Mouse (Mus musculus) forebrain, embryonic 15.5 days (tissue): ENCODE measurements around the gene Pex14. TPM values are rescaled to one million over a fixed set of nuclear protein-coding genes. Genes with fewer than 3 reads are reported as not detected.
A peak's percentile ranks its signal among the peaks of the same experiment; 100 is the strongest.
"Not testable (repeated sequence)": the region's sequence is repeated elsewhere in the genome, so short reads cannot be mapped to it uniquely, and the experiment has no call there.

ENCODE experiments used
- ATAC-seq: fragments of 200-750 bp; cut with Nextera tagmentation; replicated peaks from 2 replicates; pipeline ENCODE4 v1.8.0; 2017; ENCODE audit warnings: mild to moderate bottlenecking, moderate TSS enrichment, moderate library complexity
- H3K27ac ChIP-seq: fragments of 300-500 bp; sonication (generic); replicated peaks from 2 replicates; pipeline ENCODE4 v1.5.1; 2015; ENCODE audit warnings: mild to moderate bottlenecking, inconsistent platforms
- H3K27me3 ChIP-seq: fragments of 300-500 bp; sonication (generic); 2 replicates; pipeline ENCODE4 v1.6.1; 2015; ENCODE audit warnings: inconsistent platforms
- H3K36me3 ChIP-seq: fragments of 300-500 bp; sonication (generic); 2 replicates; pipeline ENCODE4 v1.6.1; 2015; ENCODE audit warnings: mild to moderate bottlenecking, inconsistent platforms
- H3K4me1 ChIP-seq: fragments of 300-500 bp; sonication (generic); 2 replicates; pipeline ENCODE4 v1.6.1; 2015; ENCODE audit warnings: inconsistent platforms
- H3K4me2 ChIP-seq: fragments of 300-500 bp; sonication (generic); replicated peaks from 2 replicates; pipeline ENCODE4 v1.6.1; 2015; ENCODE audit warnings: mild to moderate bottlenecking, inconsistent platforms
- H3K4me3 ChIP-seq: fragments of 300-500 bp; sonication (generic); 2 replicates; pipeline ENCODE4 v1.5.1; 2015; ENCODE audit warnings: mild to moderate bottlenecking, inconsistent platforms
- H3K9ac ChIP-seq: fragments of 300-500 bp; sonication (generic); replicated peaks from 2 replicates; pipeline ENCODE4 v1.6.1; 2015; ENCODE audit warnings: mild to moderate bottlenecking, inconsistent platforms
- H3K9me3 ChIP-seq: fragments of 300-500 bp; sonication (generic); 2 replicates; pipeline ENCODE4 v1.6.1; 2016; ENCODE audit warnings: inconsistent platforms
- WGBS: fragments of 180-500 bp; shearing (Covaris S2); methylation state at CpG from one replicate; pipeline ENCODE4 v1.1.7; 2015; ENCODE audit warnings: mixed read lengths; 5-methylcytosine and 5-hydroxymethylcytosine counted together
- polyA plus RNA-seq: library from polyadenylated mRNA; unstranded; fragments of >200 nt; fragmentation: Nextera tagmentation; extraction: Ambion mirVana; gene quantifications from 2 replicates; pipeline ENCODE4 v1.2.1, GENCODE M21; 2015

The Pex14 gene
- polyA plus RNA-seq, 1 experiment from 2014 or later: 53.4 TPM

DNA sequence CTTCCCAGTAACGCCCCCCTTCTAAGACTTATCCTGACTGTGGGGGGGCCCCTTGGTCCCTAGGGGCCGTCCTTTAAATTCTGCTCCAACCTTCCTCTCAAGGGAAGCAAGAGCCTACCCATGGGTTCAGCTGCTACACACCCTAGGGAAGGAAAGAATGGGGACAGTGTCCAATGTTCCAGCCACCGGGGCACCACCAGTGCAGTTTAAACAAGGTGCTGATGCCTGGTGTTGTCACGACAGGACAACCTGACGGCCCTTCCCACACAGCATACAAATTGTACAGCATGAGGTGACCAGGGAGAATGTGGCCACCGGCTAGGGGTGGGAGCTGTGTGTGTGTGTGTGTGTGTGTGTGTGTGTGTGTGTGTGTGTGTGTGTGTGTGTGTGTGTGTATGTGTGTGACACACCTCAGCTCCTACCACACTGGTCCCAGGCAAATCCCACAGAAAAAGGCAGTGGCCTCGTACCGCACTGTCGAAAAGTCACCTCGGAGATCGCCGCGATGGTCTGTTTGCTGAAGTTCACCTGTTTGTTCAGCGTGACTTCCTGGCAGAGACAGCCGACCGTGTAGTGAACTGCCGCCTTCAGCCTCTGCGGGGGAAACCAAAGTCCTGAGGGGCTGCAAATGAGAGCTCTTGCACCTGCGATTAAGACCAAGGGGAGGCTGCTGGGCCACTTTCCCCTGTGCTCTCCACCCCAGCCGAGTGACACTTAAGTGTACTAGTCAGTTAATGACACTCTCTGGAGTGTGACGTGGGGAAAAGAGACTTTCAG is 32.3 kb upstream of the Pex14 start:
- Histone ChIP-seq H3K4me2 (no peak overlapping the region), H3K9me3 (no peaks in the 10 kb centered on the region), H3K4me3 (no peak overlapping the region), H3K9ac (no peak overlapping the region), H3K4me1 (peaks cover 8% of the 10 kb centered on the region), H3K27ac (no peak overlapping the region), H3K36me3 (peaks cover 9% of the 10 kb centered on the region; the same call in 1 of the 2 replicates), H3K27me3 (no peaks in the 10 kb centered on the region)
- ATAC-seq: no peak
- WGBS: 94% methylated on average over 21 of the region's 21 CpGs

DNA sequence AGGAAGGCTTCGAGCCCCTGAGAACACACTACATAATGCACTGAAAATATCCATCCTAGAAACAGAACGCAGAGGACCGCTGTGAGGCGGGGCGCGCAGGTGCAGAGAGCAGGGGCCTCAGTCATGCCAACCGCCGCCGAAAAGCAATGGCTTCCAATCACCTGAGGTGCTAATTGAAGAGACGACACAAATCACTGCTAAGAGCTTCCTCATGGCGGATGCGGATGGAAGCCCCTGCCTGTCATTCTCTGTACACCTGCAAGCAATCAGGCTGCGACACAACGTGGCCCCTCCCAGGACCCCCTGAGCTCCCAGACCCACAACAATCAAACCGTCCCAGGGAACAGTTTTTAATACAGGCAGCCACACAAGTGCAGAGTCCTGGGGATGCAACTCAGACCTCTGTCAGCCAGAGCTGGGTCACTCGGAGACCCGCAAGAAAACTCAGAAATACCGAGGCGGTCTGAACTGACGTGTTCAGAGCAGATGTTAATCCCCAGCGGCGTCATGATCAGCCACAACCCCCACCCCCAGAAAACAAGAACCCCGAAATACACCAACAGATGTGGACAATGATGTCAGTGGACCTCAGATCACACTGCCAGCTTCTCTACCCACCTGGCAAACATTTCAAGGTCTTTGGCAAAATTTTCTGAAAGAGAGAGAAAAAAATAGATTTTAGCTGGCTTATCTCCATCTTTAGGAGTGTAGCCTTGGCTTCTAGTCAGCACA is 31.5 kb upstream of the Pex14 start:
- Histone ChIP-seq H3K9me3 (no peaks in the 10 kb centered on the region), H3K27ac (no peak overlapping the region), H3K27me3 (no peaks in the 10 kb centered on the region), H3K4me3 (no peak overlapping the region), H3K4me1 (peaks cover under 1% of the 10 kb centered on the region; the same call in 1 of the 2 replicates), H3K36me3 (peaks cover 9% of the 10 kb centered on the region; the same call in 1 of the 2 replicates), H3K9ac (no peak overlapping the region), H3K4me2 (no peak overlapping the region)
- no peak for ATAC-seq
- WGBS: 90% methylated on average over 23 of the region's 23 CpGs

DNA sequence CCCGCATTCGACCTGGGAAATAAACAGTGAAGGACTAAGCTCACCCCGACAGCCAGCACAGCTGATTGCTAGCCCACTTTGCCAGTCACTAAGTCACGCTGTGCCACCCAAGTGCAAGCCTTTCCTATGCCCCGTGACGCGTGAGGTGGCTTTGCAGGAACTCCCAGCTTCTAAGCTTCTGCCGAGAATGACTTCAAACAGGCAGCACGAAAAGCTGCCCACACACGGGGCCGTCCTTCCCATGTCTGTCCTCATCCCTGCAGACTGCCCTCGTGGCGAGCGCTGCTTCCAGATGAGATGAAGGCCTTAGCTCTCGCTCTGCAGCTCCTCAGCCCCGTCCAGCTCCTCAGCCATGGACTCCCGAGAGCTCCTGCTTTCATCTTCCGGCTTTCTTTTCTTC is 28.8 kb upstream of the Pex14 start:
- Histone ChIP-seq H3K9ac (no peak overlapping the region), H3K36me3 (peaks cover 9% of the 10 kb centered on the region; the same call in 1 of the 2 replicates)
- no peak for ATAC-seq

DNA sequence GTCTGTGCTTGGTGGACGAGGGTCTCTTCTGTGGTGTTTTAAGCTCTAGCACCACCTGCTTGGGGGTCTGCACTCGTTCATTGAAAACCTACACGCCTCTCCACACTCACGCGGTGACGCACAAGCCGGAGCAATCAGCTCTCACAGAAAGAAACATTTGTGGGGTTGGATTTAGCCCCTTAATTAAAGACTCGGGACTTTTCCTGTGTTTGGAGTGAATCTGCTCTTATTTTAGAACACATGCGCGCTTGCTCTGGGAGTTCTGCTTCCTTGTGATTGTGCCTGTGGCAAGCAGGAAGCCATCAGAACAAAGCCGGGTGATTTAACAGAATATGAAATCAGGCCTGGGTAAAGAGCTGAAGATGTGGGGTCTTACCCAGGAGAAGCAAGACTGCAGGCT is 27.0 kb upstream of the Pex14 start, which contains the start of gene Cort:
Gene Cort (minus strand): TSS at position 101 of the 400 bp plus-strand sequence.
- ATAC-seq: no peak
- Histone ChIP-seq H3K4me1 (no peaks in the 10 kb centered on the region), H3K36me3 (peaks cover 9% of the 10 kb centered on the region; the same call in 1 of the 2 replicates), H3K27ac (no peak within 1 kb of the TSS; the same call in 1 of the 2 replicates), H3K9ac (no peak within 1 kb of the TSS), H3K4me3 (no peak within 1 kb of the TSS), H3K4me2 (no peak within 1 kb of the TSS), H3K27me3 (no peaks in the 10 kb centered on the region), H3K9me3 (no peaks in the 10 kb centered on the region)
- WGBS: 79% methylated on average over 11 of the region's 11 CpGs

More for the DNA sequence above, 28.8 kb upstream of the Pex14 start:
- H3K27me3 ChIP-seq: no peaks in the 10 kb centered on the region
- no peaks in the 10 kb centered on the region for H3K9me3 ChIP-seq
- no peaks in the 10 kb centered on the region for H3K4me1 ChIP-seq
- no peak overlapping the region for H3K4me2 ChIP-seq
- H3K4me3 ChIP-seq: no peak overlapping the region
- WGBS: 88% methylated on average over 18 of the region's 18 CpGs
- no peak overlapping the region for H3K27ac ChIP-seq

DNA sequence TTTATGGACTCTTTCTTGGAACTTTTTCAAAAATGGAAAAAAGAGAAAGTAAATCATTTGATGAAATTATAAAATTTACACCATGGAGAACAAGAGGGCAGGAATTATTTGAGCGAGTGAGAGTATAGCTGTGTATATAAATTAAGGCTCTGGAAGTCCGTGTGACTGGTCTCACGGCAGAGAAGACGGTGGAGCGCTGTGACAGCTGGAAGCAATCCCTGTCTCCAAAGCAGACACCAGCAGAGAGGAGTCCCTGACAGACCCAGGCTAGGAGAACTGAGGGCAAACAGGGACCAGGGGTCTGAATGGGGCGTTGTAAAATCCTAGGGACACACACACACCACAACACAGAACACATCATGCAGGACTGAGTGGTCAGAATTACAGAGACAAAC is 26.4 kb upstream of the Pex14 start:
- no peaks in the 10 kb centered on the region for H3K9me3 ChIP-seq
- no peak overlapping the region for H3K9ac ChIP-seq
- H3K4me2 ChIP-seq: no peak overlapping the region
- H3K27me3 ChIP-seq: no peaks in the 10 kb centered on the region
- no peaks in the 10 kb centered on the region for H3K4me1 ChIP-seq
- H3K4me3 ChIP-seq: no peak overlapping the region
- H3K27ac ChIP-seq: no peak overlapping the region; the same call in 1 of the 2 replicates
- H3K36me3 ChIP-seq: peaks cover 9% of the 10 kb centered on the region; the same call in 1 of the 2 replicates
- no peak for ATAC-seq
- WGBS: 87% methylated on average over 6 of the region's 6 CpGs

DNA sequence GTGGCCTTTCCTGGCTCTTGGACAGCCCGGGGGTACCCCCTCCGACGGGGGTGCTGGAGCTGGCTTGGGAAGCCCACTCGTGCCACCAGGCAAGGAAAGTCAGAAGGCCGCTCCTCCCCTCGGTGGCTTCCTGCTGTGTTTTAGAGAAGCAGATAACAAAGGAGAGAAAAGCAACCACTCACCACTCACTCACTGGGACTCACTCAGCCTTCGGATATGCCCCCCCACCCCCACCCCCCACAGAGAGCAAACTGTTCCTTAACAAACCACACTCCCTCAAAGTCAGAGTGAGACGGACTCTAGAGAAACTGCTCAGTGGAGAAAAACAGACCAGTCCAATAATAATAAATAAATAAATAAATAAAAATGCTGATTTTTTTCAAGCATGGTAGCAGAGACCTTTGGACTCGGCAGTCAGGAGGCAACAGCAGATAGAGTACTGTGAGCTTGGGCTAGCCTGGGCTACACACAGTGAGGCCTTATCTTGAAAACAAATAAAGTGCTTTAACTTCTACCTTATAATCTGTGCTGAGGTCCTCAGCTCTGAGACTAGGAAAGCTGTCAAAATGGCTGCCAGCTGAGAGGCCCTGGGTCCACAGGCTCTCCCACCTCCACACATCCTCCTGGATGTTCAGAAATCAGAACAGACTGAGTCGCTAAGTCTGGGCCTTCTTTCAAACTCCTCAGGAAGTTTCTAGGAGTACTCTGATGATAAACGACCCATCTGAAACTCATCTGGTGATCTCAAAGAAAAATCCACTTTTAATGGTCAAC is 25.9 kb upstream of the Pex14 start:
- no peak overlapping the region for H3K27ac ChIP-seq
- H3K4me1 ChIP-seq: no peaks in the 10 kb centered on the region
- no peak overlapping the region for H3K9ac ChIP-seq
- WGBS: 44% methylated on average over 11 of the region's 11 CpGs
- no peak overlapping the region for H3K4me3 ChIP-seq
- no peaks in the 10 kb centered on the region for H3K9me3 ChIP-seq
- H3K27me3 ChIP-seq: no peaks in the 10 kb centered on the region
- H3K36me3 ChIP-seq: peaks cover 12% of the 10 kb centered on the region; the same call in 1 of the 2 replicates
- ATAC-seq: no peak
- H3K4me2 ChIP-seq: no peak overlapping the region

DNA sequence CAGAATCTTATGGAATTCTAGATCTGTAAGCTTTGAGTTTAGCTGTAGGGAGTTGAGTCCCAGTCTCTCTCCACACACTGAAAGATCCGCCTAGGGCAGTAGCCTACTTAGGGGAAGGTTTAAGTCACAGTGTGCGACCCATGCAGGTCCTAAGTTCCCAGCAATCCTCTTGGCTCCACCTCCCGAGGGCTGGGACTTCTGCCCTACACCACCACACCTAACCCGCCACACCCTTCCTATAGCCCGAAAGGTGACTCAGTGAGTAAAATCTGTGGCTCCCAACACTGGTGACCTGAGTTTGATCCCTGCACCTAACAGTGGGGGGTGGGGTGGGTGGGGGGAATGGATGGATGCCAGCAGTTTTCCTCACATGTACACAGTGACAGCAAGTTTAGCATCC is 23.8 kb upstream of the Pex14 start:
- no peak overlapping the region for H3K9ac ChIP-seq
- no peaks in the 10 kb centered on the region for H3K27me3 ChIP-seq
- H3K27ac ChIP-seq: no peak overlapping the region
- H3K9me3 ChIP-seq: no peaks in the 10 kb centered on the region
- H3K4me2 ChIP-seq: no peak overlapping the region
- no peak for ATAC-seq
- peaks cover 4% of the 10 kb centered on the region; the same call in 1 of the 2 replicates for H3K36me3 ChIP-seq
- no peak overlapping the region for H3K4me3 ChIP-seq
- 67% methylated on average over 5 of the region's 5 CpGs for WGBS
- H3K4me1 ChIP-seq: no peaks in the 10 kb centered on the region

DNA sequence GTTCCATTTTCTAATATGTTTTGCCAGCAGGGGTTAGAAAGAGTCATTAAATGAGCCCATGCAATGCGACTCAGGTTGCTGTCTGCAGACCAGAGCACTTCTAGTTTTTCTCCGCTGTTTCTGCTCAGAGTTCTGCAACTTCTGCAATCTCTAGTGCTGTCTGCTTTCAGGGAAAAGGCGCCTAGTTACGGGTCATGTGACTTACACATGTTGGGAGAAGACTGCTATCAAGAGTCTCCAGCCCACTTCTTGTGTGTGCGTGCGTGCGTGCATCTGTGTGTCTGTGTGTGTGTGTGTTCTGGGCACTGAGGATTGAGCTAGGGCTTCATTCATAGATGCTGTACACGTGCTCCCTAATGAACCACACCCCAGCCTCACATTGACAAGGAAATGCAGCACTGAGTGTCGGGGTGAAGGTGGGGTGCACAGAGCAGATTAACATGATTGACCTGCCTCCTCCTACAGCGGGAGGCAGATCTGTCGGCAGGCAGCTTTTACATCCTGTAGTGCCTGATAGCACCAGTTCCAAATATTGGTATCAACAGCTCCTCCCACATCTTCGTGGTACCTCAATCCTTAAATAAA is 20.4 kb upstream of the Pex14 start:
- not testable (repeated sequence) for ATAC-seq, H3K4me1 ChIP-seq, H3K4me2 ChIP-seq, H3K9me3 ChIP-seq, H3K36me3 ChIP-seq, H3K27me3 ChIP-seq, H3K4me3 ChIP-seq, H3K9ac ChIP-seq, H3K27ac ChIP-seq
- WGBS: 86% methylated on average over 12 of the region's 12 CpGs

DNA sequence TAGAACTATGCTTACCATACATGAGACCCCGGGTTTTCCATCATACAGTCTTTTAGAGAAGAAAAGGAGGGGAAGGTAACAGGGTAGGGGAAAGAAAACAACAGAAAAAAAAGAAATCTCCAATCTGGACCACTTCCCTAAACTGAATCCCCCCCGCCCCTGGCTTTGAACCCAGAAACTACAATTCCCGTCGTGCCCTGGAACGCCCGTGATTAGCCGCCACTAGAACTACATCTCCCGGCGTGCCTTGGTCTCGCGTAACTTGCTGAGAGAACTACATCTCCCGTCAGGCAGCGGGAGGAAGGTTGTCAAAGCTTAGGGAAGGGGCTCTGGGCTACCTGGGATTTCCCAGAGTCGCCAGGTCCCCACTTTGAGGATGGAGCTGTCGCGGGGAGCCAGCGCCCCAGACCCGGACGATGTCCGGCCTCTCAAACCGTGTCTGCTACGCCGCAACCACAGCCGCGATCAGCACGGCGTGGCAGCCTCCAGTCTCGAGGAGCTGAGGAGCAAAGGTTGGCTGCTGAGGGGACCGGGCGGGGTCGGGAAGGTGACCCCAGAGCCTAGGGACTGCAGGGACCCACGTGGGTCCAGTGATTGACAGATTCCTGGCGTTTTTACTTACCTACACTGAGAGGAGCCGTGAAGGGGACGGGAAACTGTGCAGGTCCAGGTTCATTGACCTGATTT is 4.3 kb upstream of the Pex14 start, which contains the start of gene Dffa:
Gene Dffa (plus strand): TSS at position 272 of the 687 bp plus-strand sequence.
- 0 out of 2 replicates have a peak within 1 kb of the TSS, but pooled peaks have one; percentile 15 for H3K27ac ChIP-seq

DNA sequence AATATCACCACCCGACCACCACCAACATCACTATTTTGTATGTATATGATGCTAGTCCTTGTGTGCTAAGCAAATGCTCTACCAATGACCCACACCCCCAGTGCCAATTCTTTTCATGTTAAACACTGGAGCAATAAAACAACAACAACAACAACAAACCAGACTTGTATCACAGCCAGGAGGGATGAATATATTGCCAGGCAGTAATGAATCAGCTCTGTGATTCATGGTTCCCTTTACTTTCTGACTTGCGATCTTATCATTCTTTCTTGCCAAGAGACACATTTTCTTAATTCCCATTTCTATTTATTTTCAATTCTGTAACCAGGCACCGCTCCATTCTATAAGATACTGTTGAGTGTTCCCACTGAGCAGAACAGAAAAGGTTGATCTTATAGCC is 1.8 kb upstream of the Pex14 start:
- Histone ChIP-seq H3K4me1 (peaks cover 28% of the 10 kb centered on the region), H3K27ac (no peak overlapping the region), H3K9ac (no peak overlapping the region), H3K27me3 (no peaks in the 10 kb centered on the region), H3K4me3 (no peak overlapping the region), H3K36me3 (peaks cover 4% of the 10 kb centered on the region; the same call in 1 of the 2 replicates), H3K4me2 (no peak overlapping the region), H3K9me3 (no peaks in the 10 kb centered on the region)
- ATAC-seq: no peak
- 88% methylated on average over 3 of the region's 3 CpGs for WGBS

More for the DNA sequence above, 4.3 kb upstream of the Pex14 start, which contains the start of gene Dffa:
- peak within 1 kb of the TSS; percentile 86 for H3K4me3 ChIP-seq
- peak within 1 kb of the TSS; percentile 88 for H3K4me2 ChIP-seq
- H3K27me3 ChIP-seq: no peaks in the 10 kb centered on the region
- peak; percentile 92 for ATAC-seq
- peaks cover 21% of the 10 kb centered on the region for H3K36me3 ChIP-seq
- H3K9me3 ChIP-seq: no peaks in the 10 kb centered on the region
- H3K4me1 ChIP-seq: peaks cover 14% of the 10 kb centered on the region
- under 1% methylated on average over 35 of the region's 35 CpGs for WGBS
- H3K9ac ChIP-seq: peak within 1 kb of the TSS; percentile 90

DNA sequence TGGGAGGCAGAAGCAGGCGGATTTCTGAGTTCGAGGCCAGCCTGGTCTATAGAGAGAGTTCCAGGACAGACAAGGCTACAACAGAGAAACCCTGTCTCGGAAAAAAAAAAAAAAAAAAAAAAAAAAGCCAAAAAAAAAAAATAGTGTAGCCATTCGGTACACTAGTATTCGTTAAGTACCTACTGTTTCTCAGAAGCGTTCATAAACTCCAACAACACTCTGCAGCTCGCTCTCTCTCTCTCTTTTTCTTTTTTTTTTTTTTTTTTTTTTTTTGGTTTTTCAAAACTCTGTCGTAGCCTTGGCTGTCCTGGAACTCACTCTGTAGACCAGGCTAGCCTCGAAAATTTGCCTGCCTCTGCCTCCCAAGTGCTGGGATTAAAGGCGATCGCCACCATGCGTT is 773 bp upstream of the Pex14 start:
- H3K4me2 ChIP-seq, H3K27ac ChIP-seq, H3K4me3 ChIP-seq, H3K9ac ChIP-seq, ATAC-seq, H3K9me3 ChIP-seq, H3K27me3 ChIP-seq, H3K36me3 ChIP-seq: not testable (repeated sequence)
- 85% methylated on average over 12 of the region's 12 CpGs for WGBS
- peaks cover 28% of the 10 kb centered on the region for H3K4me1 ChIP-seq
